Mouse (Mus musculus): ENCODE results near the gene Spp2.

- TF ChIP-seq POLR2A (IDR thresholded peaks at IDR 0.05; ENCODE audit: borderline replicate concordance, extremely low read depth, low read depth, low read length) (no peak), CTCF (IDR thresholded peaks at IDR 0.05; ENCODE audit: insufficient read depth, low read length) (no peak)
Observed at GRCm38 (mm10) chr1:88447483-88447882, 40.7 kb downstream of the Spp2 start.
